ENCODE assay signal across 26 mouse cellular contexts in the genomic region with DNA sequence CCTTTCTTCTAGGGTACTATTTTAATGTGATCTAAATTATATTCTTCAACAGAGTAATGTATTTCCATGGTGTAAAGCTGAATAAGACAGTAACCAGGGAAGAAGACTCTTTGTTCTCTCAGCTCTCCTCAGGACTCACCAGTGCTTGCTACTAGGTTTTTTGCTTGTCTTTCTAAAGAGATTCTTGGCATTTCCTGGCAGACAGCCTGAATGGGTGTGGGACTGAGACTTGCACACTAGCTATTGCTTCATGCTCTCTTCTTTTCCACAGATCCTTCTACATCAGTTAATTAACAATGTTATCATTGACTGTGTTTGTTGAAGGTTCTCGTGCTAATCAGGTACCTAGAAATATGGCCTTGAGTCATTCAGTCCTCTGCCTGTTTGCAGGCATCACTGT. TPM values are rescaled to one million over a fixed set of nuclear protein-coding genes. Genes with fewer than 3 reads are reported as not detected.
DNase-seq lines count a peak whose midpoint lies in the region; ATAC-seq and TF ChIP-seq lines count a peak whose summit lies in the region.
"Had no signal": no experiment of that assay in that cellular context is flagged by ENCODE, and none has a peak within 500 bp of the region (broad histone marks: within the 10 kb centered on the region; RNA-seq: fewer than 3 reads in every experiment).

No protein-coding gene starts in this region.

- 80% methylated on average over 1 of the region's 1 CpGs for WGBS in kidney, embryonic 15.5 days
- 55% methylated on average over 1 of the region's 1 CpGs for WGBS in lung, embryonic 14.5 days

- H3K4me1 ChIP-seq in kidney, embryonic 15.5 days: no peaks in the 10 kb centered on the region
- 0 out of 2 replicates have a peak, but pooled peaks cover 3% of the 10 kb centered on the region for H3K4me1 ChIP-seq in lung, embryonic 14.5 days (ENCODE audit: insufficient read depth)

- no peaks in the 10 kb centered on the region for H3K27me3 ChIP-seq in kidney, embryonic 15.5 days
- no peaks in the 10 kb centered on the region for H3K27me3 ChIP-seq in lung, embryonic 14.5 days (ENCODE audit: insufficient read depth, low read length)
- H3K27me3 ChIP-seq: embryonic facial prominence, embryonic 13.5 days; forebrain, embryonic 15.5 days; heart, embryonic 15.5 days; limb, embryonic 15.5 days had no signal

- no peak overlapping the region for H3K4me2 ChIP-seq in kidney, embryonic 15.5 days
- H3K4me2 ChIP-seq in lung, embryonic 14.5 days: no peak overlapping the region
- H3K4me2 ChIP-seq: embryonic facial prominence, embryonic 13.5 days; forebrain, embryonic 15.5 days; heart, embryonic 15.5 days; hindbrain, embryonic 14.5 days; limb, embryonic 15.5 days; midbrain, embryonic 11.5 days had no signal

- no peak overlapping the region for H3K27ac ChIP-seq in kidney, embryonic 15.5 days
- no peak overlapping the region for H3K27ac ChIP-seq in lung, embryonic 14.5 days (ENCODE audit: low read depth)
- H3K27ac ChIP-seq: embryonic facial prominence, embryonic 13.5 days; forebrain, embryonic 15.5 days; heart, embryonic 15.5 days; hindbrain, embryonic 14.5 days; limb, embryonic 15.5 days; liver, embryonic 14.5 days had no signal

- no peaks in the 10 kb centered on the region for H3K9me3 ChIP-seq in kidney, embryonic 15.5 days (replicated peaks)
- no peaks in the 10 kb centered on the region for H3K9me3 ChIP-seq in lung, embryonic 14.5 days (ENCODE audit: low read depth, low read length)
- H3K9me3 ChIP-seq: embryonic facial prominence, embryonic 13.5 days; forebrain, embryonic 15.5 days; heart, embryonic 15.5 days; limb, embryonic 15.5 days had no signal

- no peak overlapping the region for H3K9ac ChIP-seq in kidney, embryonic 15.5 days
- no peak overlapping the region for H3K9ac ChIP-seq in lung, embryonic 14.5 days
- H3K9ac ChIP-seq: embryonic facial prominence, embryonic 13.5 days; forebrain, embryonic 15.5 days; heart, embryonic 15.5 days; hindbrain, embryonic 14.5 days; limb, embryonic 15.5 days; liver, embryonic 14.5 days had no signal

- no peak overlapping the region for H3K4me3 ChIP-seq in kidney, embryonic 15.5 days (replicated peaks)
- H3K4me3 ChIP-seq in lung, embryonic 14.5 days (ENCODE audit: low read depth, low read length): no peak overlapping the region
- H3K4me3 ChIP-seq: embryonic facial prominence, embryonic 13.5 days; forebrain, embryonic 15.5 days; heart, embryonic 15.5 days; limb, embryonic 15.5 days had no signal

- TF ChIP-seq CTCF in lung, embryonic 14.5 days (IDR thresholded peaks at IDR 0.05; ENCODE audit: low read depth): no peak

- no peak for ATAC-seq in kidney, embryonic 15.5 days (replicated peaks; ENCODE audit: low FRiP score)
- no peak for ATAC-seq in lung, embryonic 14.5 days (ENCODE audit: insufficient read depth)
- ATAC-seq: forebrain, embryonic 15.5 days; inflammation-experienced regulatory T-cells, adult 6 months had no signal

- peak; percentile 22 for DNase-seq in kidney, postnatal 10 days
- peak; percentile 80 for DNase-seq in NIH3T3 (ENCODE audit: low read depth)
- DNase-seq in lung, embryonic 14.5 days: peak; percentile 70
- peak; percentile 76 for DNase-seq in lung, postnatal 36 days
- DNase-seq in ovary, postnatal 10 days (ENCODE audit: low spot score): no peak
- DNase-seq in thymus, postnatal 14 days: no peak
- DNase-seq: adrenal gland, postnatal 25 days; cerebellum, adult 11 months; cerebellum, postnatal 10 days; gastrocnemius, postnatal 14 days; heart, postnatal 36 days; kidney, adult 18-20 months; kidney, postnatal 14 days; left cerebral cortex, postnatal 4 days; right cerebral cortex, postnatal 25 days; spleen, adult 18-20 months; thymus, postnatal 36 days had no signal

- H3K36me3 ChIP-seq in kidney, embryonic 15.5 days: peaks cover 15% of the 10 kb centered on the region
- 0 out of 2 replicates have a peak, but pooled peaks cover 10% of the 10 kb centered on the region for H3K36me3 ChIP-seq in lung, embryonic 14.5 days (ENCODE audit: insufficient read depth)

RNA-seq across cellular contexts. Expression of gene Ttll5, which starts 29.8 kb away (rescaled TPM):
- 13.0 and 13.2 TPM in 2 replicates for polyA plus RNA-seq in kidney, embryonic 15.5 days (2015; fragmentation: Nextera tagmentation; extraction: Ambion mirVana)
- 17.5 and 21.3 TPM in 2 replicates for polyA plus RNA-seq in lung, embryonic 14.5 days (2014; fragmentation: Nextera tagmentation; extraction: Ambion mirVana)

RNA-seq across cellular contexts. Expression of gene Erg28, which starts 29.9 kb away (rescaled TPM):
- 116 and 117 TPM in 2 replicates for polyA plus RNA-seq in kidney, embryonic 15.5 days (2015; fragmentation: Nextera tagmentation; extraction: Ambion mirVana)
- 113 and 118 TPM in 2 replicates for polyA plus RNA-seq in lung, embryonic 14.5 days (2014; fragmentation: Nextera tagmentation; extraction: Ambion mirVana)

Comparison
In these comparisons a context has a peak if more than half of its experiments do, and no peak if none do; other contexts are left out.
1. DNase-seq: peak in kidney, postnatal 10 days (single experiment), NIH3T3 (single experiment), lung, embryonic 14.5 days (single experiment) and lung, postnatal 36 days (single experiment); none in ovary, postnatal 10 days (single experiment) and thymus, postnatal 14 days (single experiment).